Mouse (Mus musculus): ENCODE results near the gene Dido1. TPM values are rescaled to one million over a fixed set of nuclear protein-coding genes. Genes with fewer than 3 reads are reported as not detected.

Dido1 gene
- total and polyA plus RNA-seq, 3 experiments: 17.8 to 35.1 (median 30.1) TPM

DNA sequence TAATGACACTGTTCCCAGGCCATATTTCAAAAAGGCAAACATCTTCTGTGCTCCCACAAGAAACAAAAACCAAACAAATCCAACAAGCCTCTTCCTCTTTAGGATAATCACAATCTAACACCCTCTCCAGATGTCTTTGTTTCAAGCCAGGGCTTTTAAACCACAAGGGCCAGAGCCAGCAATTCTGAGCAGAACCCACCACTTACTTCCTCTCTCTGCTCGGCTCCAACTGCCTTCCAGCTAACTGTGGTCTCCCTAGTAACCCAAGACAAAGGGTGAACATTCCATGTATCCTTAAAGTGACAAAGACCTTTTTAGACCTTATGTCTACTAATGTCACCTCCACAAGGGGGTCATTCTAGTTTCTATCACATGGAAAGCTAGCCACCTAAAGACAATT is 17.2 kb downstream of the Dido1 start:
- no peaks in the 10 kb centered on the region for H3K27me3 ChIP-seq (ENCODE audit: control insufficient read depth in 1 of 2, insufficient read depth in 2 of 2, low read length in 2 of 2)
- H3K4me3 ChIP-seq (ENCODE audit: control insufficient read depth in 1 of 2, insufficient read depth in 1 of 2, low read depth in 2 of 2, low read length in 2 of 2): peak overlapping the region in 1 of 2 experiments; percentile 31; a peak in 1 of 4 replicates
- H3K9me3 ChIP-seq (replicated peaks; ENCODE audit: insufficient read depth, low read length): no peaks in the 10 kb centered on the region
- DNase-seq (ENCODE audit: low read depth, low spot score): peak; percentile 93
- peak overlapping the region; percentile 85 for H3K27ac ChIP-seq (ENCODE audit: control insufficient read depth, low read depth, low read length)
- H3K36me3 ChIP-seq (ENCODE audit: control insufficient read depth in 1 of 2, insufficient read depth in 2 of 2, low read length in 2 of 2): peaks cover 22 to 53% of the 10 kb centered on the region in 2 experiments
- peaks cover 19 to 34% of the 10 kb centered on the region in 2 experiments for H3K4me1 ChIP-seq (ENCODE audit: control insufficient read depth in 1 of 2, insufficient read depth in 2 of 2, low read length in 2 of 2)
- peaks cover 63% of the 10 kb centered on the region for H3K79me2 ChIP-seq (ENCODE audit: control insufficient read depth, insufficient read depth, low read length, poor library complexity)
- peak overlapping the region; percentile 41; the same call in 1 of the 2 replicates for H3K9ac ChIP-seq (ENCODE audit: control insufficient read depth, low read depth, low read length, poor library complexity, severe bottlenecking)
- TF ChIP-seq E2F4 (IDR thresholded peaks at IDR 0.05; ENCODE audit: borderline replicate concordance, low read depth, low read length) (no peak), MYC (IDR thresholded peaks at IDR 0.05; ENCODE audit: low read depth, low read length) (no peak), USF1 (IDR thresholded peaks at IDR 0.05; ENCODE audit: low read depth, low read length) (no peak), RAD21 (IDR thresholded peaks at IDR 0.05; ENCODE audit: low read depth, low read length) (no peak), GABPA (IDR thresholded peaks at IDR 0.05; ENCODE audit: low read depth, low read length) (no peak), MYB (IDR thresholded peaks at IDR 0.05; ENCODE audit: low read depth, low read length) (peak; percentile 81), CHD1 (IDR thresholded peaks at IDR 0.05; ENCODE audit: low read depth, low read length) (no peak), SMC3 (IDR thresholded peaks at IDR 0.05; ENCODE audit: low read depth, low read length) (no peak), MAZ (IDR thresholded peaks at IDR 0.05; ENCODE audit: low read depth, low read length) (no peak), JUND (IDR thresholded peaks at IDR 0.05; ENCODE audit: low read depth, low read length) (peak; percentile 42; the same call in 1 of the 2 replicates), MEF2A (IDR thresholded peaks at IDR 0.05; ENCODE audit: extremely low read depth, insufficient replicate concordance, low read depth, low read length, poor library complexity, severe bottlenecking) (no peak), ZC3H11A (IDR thresholded peaks at IDR 0.05; ENCODE audit: low read depth, low read length) (no peak), GATA1 (IDR thresholded peaks at IDR 0.05; ENCODE audit: low read depth, low read length) (peak; percentile 82), NRF1 (IDR thresholded peaks at IDR 0.05; ENCODE audit: insufficient read depth, low read depth, low read length, poor library complexity, severe bottlenecking) (no peak), TCF12 (IDR thresholded peaks at IDR 0.05; ENCODE audit: low read depth, low read length) (peak; percentile 93), USF2 (IDR thresholded peaks at IDR 0.05; ENCODE audit: borderline replicate concordance in 1 of 2, insufficient read depth in 1 of 2, low read depth in 1 of 2, low read length in 2 of 2) (no peak), TBP (IDR thresholded peaks at IDR 0.05; ENCODE audit: low read depth, low read length) (peak; percentile 94), NELFE (IDR thresholded peaks at IDR 0.05; ENCODE audit: low read depth, low read length) (no peak), ETS1 (IDR thresholded peaks at IDR 0.05; ENCODE audit: low read depth, low read length) (peak; percentile 88), CHD2 (IDR thresholded peaks at IDR 0.05; ENCODE audit: low read length) (no peak), ZKSCAN1 (IDR thresholded peaks at IDR 0.05; ENCODE audit: low read depth, low read length) (no peak), POLR2A (IDR thresholded peaks at IDR 0.05; ENCODE audit: control insufficient read depth in 1 of 2, insufficient read depth in 1 of 2, low read depth in 1 of 2, low read length in 2 of 2, poor library complexity in 1 of 2) (no peak), MAFK (IDR thresholded peaks at IDR 0.05; ENCODE audit: borderline replicate concordance, low read depth, low read length) (0 out of 2 replicates have a peak, but pooled peaks have one; percentile 18), KAT2A (conservative IDR thresholded peaks at IDR 0.05; ENCODE audit: low read depth, low read length) (no peak), POLR2AphosphoS2 (IDR thresholded peaks at IDR 0.05; ENCODE audit: low read length) (no peak; the same call in 1 of the 2 replicates), ZNF384 (IDR thresholded peaks at IDR 0.05; ENCODE audit: low read depth, low read length) (no peak), EP300 (IDR thresholded peaks at IDR 0.05; ENCODE audit: low read depth in 1 of 2, low read length in 2 of 2) (peak; percentile 89), RCOR1 (IDR thresholded peaks at IDR 0.05; ENCODE audit: low read depth, low read length) (peak; percentile 91), TAL1 (IDR thresholded peaks at IDR 0.05; ENCODE audit: low read length) (peak; percentile 85), ZMIZ1 (IDR thresholded peaks at IDR 0.05; ENCODE audit: low read depth, low read length) (no peak), HCFC1 (IDR thresholded peaks at IDR 0.05; ENCODE audit: low read depth, low read length) (no peak), SIN3A (IDR thresholded peaks at IDR 0.05; ENCODE audit: low read length) (peak; percentile 82), MXI1 (IDR thresholded peaks at IDR 0.05; ENCODE audit: low read depth, low read length) (peak; percentile 76), POLR2AphosphoS5 (IDR thresholded peaks at IDR 0.05; ENCODE audit: borderline replicate concordance, low read depth, low read length) (no peak), UBTF (IDR thresholded peaks at IDR 0.05; ENCODE audit: borderline replicate concordance, insufficient read depth, low read depth, low read length) (0 out of 2 replicates have a peak, but pooled peaks have one; percentile 74), MAX (IDR thresholded peaks at IDR 0.05; ENCODE audit: low read length) (no peak), BHLHE40 (IDR thresholded peaks at IDR 0.05; ENCODE audit: borderline replicate concordance, low read depth, low read length) (no peak), ELF1 (IDR thresholded peaks at IDR 0.05; ENCODE audit: low read depth, low read length) (peak; percentile 25; the same call in 1 of the 2 replicates)
